Mouse (Mus musculus) hindbrain, embryonic 15.5 days (tissue): Measurements from ENCODE around the gene Pnlip. TPM values are rescaled to one million over a fixed set of nuclear protein-coding genes. Genes with fewer than 3 reads are reported as not detected.

Source experiments
- ATAC-seq: fragments of 200-750 bp; cut with Nextera tagmentation; 2 replicates; pipeline ENCODE4 v1.8.0; 2017; ENCODE audit warnings: low read depth, moderate number of reproducible peaks, moderate TSS enrichment; ENCODE audit not compliant: low FRiP score
- H3K27ac ChIP-seq: fragments of 300-500 bp; sonication (generic); replicated peaks from 2 replicates; pipeline ENCODE4 v1.5.1; 2015; ENCODE audit warnings: mild to moderate bottlenecking, inconsistent platforms
- H3K27me3 ChIP-seq: fragments of 300-500 bp; sonication (generic); 2 replicates; pipeline ENCODE4 v1.6.1; 2015; ENCODE audit warnings: control low read depth, inconsistent platforms
- H3K36me3 ChIP-seq: fragments of 300-500 bp; sonication (generic); 2 replicates; pipeline ENCODE4 v1.6.1; 2015; ENCODE audit warnings: control low read depth, inconsistent platforms
- H3K4me1 ChIP-seq: fragments of 300-500 bp; sonication (generic); replicated peaks from 2 replicates; pipeline ENCODE4 v1.6.1; 2015; ENCODE audit warnings: control low read depth, inconsistent platforms
- H3K4me2 ChIP-seq: fragments of 300-500 bp; sonication (generic); 2 replicates; pipeline ENCODE4 v1.6.1; 2015; ENCODE audit warnings: moderate library complexity, mild to moderate bottlenecking, inconsistent platforms
- H3K4me3 ChIP-seq: fragments of 300-500 bp; sonication (generic); 2 replicates; pipeline ENCODE4 v1.5.1; 2015; ENCODE audit warnings: mild to moderate bottlenecking, inconsistent platforms
- H3K9ac ChIP-seq: fragments of 300-500 bp; sonication (generic); 2 replicates; pipeline ENCODE4 v1.6.1; 2015; ENCODE audit warnings: inconsistent platforms
- H3K9me3 ChIP-seq: fragments of 300-500 bp; sonication (generic); 2 replicates; pipeline ENCODE4 v1.6.1; 2016; ENCODE audit warnings: control low read depth, inconsistent platforms
- WGBS: fragments of 180-500 bp; shearing (Covaris S2); methylation state at CpG from one replicate; pipeline ENCODE4 v1.1.7; 2015; 5-methylcytosine and 5-hydroxymethylcytosine counted together
- polyA plus RNA-seq: library from polyadenylated mRNA; unstranded; fragments of >200 nt; fragmentation: Nextera tagmentation; extraction: Ambion mirVana; gene quantifications from 2 replicates; pipeline ENCODE4 v1.2.1, GENCODE M21; 2015

Gene Pnlip
- polyA plus RNA-seq, 1 experiment from 2014 or later = 2.0 TPM

GRCm38 (mm10) chr19:58728445-58729031 is 76.2 kb downstream of the Pnlip start, which contains the start of gene Pnliprp1:
Gene Pnliprp1, plus strand, starts transcription at chr19:58728887.
- H3K4me2 ChIP-seq = no peak within 1 kb of the TSS

More at GRCm38 (mm10) chr19:58728445-58729031, 76.2 kb downstream of the Pnlip start, which contains the start of gene Pnliprp1:
- Histone ChIP-seq H3K27me3 (no peaks in the 10 kb centered on the region), H3K36me3 (no peaks in the 10 kb centered on the region), H3K27ac (no peak within 1 kb of the TSS), H3K4me3 (no peak within 1 kb of the TSS), H3K4me1 (no peaks in the 10 kb centered on the region), H3K9me3 (0 out of 2 replicates have a peak, but pooled peaks cover 3% of the 10 kb centered on the region), H3K9ac (no peak within 1 kb of the TSS)
- 59% methylated on average over 5 of the region's 5 CpGs for WGBS
- no peak for ATAC-seq

Other genes starting within 250 kb of the Pnlip start
- gene Gfra1, start 196.6 kb upstream of the Pnlip start, polyA plus RNA-seq = 39.8 and 39.9 TPM in 2 replicates
- gene Ccdc172, start 140.5 kb upstream of the Pnlip start, polyA plus RNA-seq = not detected in 2 replicates
- 2.5 and 5.2 TPM in 2 replicates for gene Pnliprp1, start 76.4 kb downstream of the Pnlip start, polyA plus RNA-seq
- 0.10 TPM in 1 of 2 replicates, not detected in the other for gene Pnliprp2, start 107.2 kb downstream of the Pnlip start, polyA plus RNA-seq
- not detected in 2 replicates for gene 1700019N19Rik, start 142.0 kb downstream of the Pnlip start, polyA plus RNA-seq